Mouse (Mus musculus) heart, adult 2 months (tissue): ENCODE measurements around the gene Blmh.

Experiments
- CTCF ChIP-seq: fragments of 200-600 bp; IDR thresholded peaks from 2 replicates; pipeline ENCODE4 v1.8.1; 2022; ENCODE audit warnings: antibody characterized with exemption, mild to moderate bottlenecking, moderate library complexity
- EP300 ChIP-seq: fragments of 200-500 bp; IDR thresholded peaks from 2 replicates; pipeline ENCODE4 v1.6.1; 2011; ENCODE audit warnings: low read depth, low read length, control low read depth; ENCODE audit not compliant: insufficient read depth
- POLR2A ChIP-seq: fragments of 200-500 bp; IDR thresholded peaks from 2 replicates; pipeline ENCODE4 v1.6.1; 2011; ENCODE audit warnings: mild to moderate bottlenecking, low read depth, low read length, control low read depth; ENCODE audit not compliant: insufficient read depth

- TF ChIP-seq EP300: no peak
- TF ChIP-seq POLR2A: no peak
- TF ChIP-seq CTCF: no peak
These were observed 94.9 kb downstream of the Blmh start for GRCm38 (mm10) chr11:77019539-77019938.
